Mouse (Mus musculus) cortical plate, adult 2 months (tissue): ENCODE measurements around the gene Xpa.

ENCODE experiments used
- CTCF ChIP-seq: fragments of 200-500 bp; IDR thresholded peaks from 2 replicates; pipeline ENCODE4 v1.5.1; 2011; ENCODE audit warnings: mild to moderate bottlenecking, control low read depth, low read length; ENCODE audit not compliant: insufficient read depth; ENCODE audit errors: extremely low read depth
- POLR2A ChIP-seq: fragments of 200-500 bp; IDR thresholded peaks from 2 replicates; pipeline ENCODE4 v1.6.1; 2011; ENCODE audit warnings: mild to moderate bottlenecking, low read length, control low read depth; ENCODE audit not compliant: insufficient read depth; ENCODE audit errors: extremely low read depth

GRCm38 (mm10) chr4:46111361-46111760, 84.8 kb downstream of the Xpa start:
- TF ChIP-seq CTCF, result no peak
- TF ChIP-seq POLR2A, result no peak
